Mouse (Mus musculus) spleen, adult 2 months (tissue): ENCODE measurements around the gene Grhl3.

Experiments
- CTCF ChIP-seq: fragments of 200-500 bp; IDR thresholded peaks from 2 replicates; pipeline ENCODE4 v1.5.1; 2011; ENCODE audit warnings: mild to moderate bottlenecking, inconsistent platforms; ENCODE audit not compliant: insufficient read depth, insufficient read length, insufficient replicate concordance; ENCODE audit errors: extremely low read depth
- POLR2A ChIP-seq: fragments of 200-500 bp; IDR thresholded peaks from 2 replicates; pipeline ENCODE4 v1.6.1; 2011; ENCODE audit warnings: low read depth, low read length, inconsistent platforms

DNA sequence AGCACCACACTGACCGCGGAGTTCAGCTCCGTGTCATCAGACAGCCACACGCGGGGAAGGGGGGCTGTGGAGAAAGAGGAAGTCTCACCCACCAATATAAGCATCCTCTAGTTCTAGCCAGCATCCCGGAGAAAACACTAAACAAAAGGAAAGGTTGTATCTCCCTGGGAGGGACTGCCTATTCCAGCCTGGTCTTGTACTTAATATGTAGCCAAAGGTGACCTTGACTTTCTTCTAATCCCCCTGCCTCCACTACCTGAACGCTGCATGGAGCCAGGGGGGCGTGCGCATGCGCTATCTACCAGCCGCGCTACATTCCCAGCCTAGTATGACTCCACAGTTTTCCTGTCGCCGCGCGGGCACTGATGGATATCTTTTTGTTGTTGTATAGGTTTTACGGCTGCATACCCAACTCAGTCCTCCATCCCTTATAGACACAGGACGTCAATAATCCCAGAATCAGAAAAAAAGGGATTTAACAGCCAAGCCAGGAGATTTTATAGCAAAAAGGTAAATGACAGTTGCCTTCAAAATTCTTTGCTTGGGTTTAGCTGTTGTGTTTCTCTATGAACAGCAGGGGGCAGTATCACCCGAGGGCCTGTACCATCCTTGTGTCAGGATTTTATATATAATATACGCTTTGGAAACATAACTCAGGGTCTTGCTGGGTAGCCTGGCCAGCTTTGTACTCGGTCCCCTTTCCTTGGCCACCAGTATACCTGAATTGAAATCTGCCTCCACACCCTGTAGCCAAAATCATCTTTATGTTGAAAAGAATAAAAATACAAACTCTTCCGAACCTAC, 65.7 kb downstream of the Grhl3 start:
- TF ChIP-seq CTCF: no peak
- no peak for TF ChIP-seq POLR2A
